Mouse (Mus musculus): Measurements from ENCODE around the gene Ago3.

Gene Ago3

GRCm38 (mm10) chr4:126429347-126430079 is at the start of gene Ago3:
Ago3 (minus strand) TSS chr4:126429556.
- in situ Hi-C loops (cut with MseI, MboI), result no loop called here

GRCm38 (mm10) chr4:126473031-126473430 is 43.7 kb upstream of the Ago3 start:
- in situ Hi-C loops (cut with MseI, MboI), result no loop called here

- in situ Hi-C loops (cut with MseI, MboI), result no loop called here
Observed at GRCm38 (mm10) chr4:126469334-126469733, 40.0 kb upstream of the Ago3 start.

GRCm38 (mm10) chr4:126468925-126469324 is 39.6 kb upstream of the Ago3 start:
- in situ Hi-C loops (cut with MseI, MboI), result no loop called here

GRCm38 (mm10) chr4:126468285-126468901 is 39.0 kb upstream of the Ago3 start, which contains the start of gene Ago1:
Ago1 (minus strand) TSS chr4:126468583.
- in situ Hi-C loops (cut with MseI, MboI), result no loop called here

- in situ Hi-C loops (cut with MseI, MboI), result no loop called here
Observed at GRCm38 (mm10) chr4:126467721-126468284, 38.4 kb upstream of the Ago3 start.

- in situ Hi-C loops (cut with MseI, MboI), result no loop called here
Observed at GRCm38 (mm10) chr4:126466251-126466750, 36.9 kb upstream of the Ago3 start.

- in situ Hi-C loops (cut with MseI, MboI), result no loop called here
Observed at GRCm38 (mm10) chr4:126465843-126466242, 36.5 kb upstream of the Ago3 start.

- in situ Hi-C loops (cut with MseI, MboI), result no loop called here
Observed at GRCm38 (mm10) chr4:126464892-126465235, 35.5 kb upstream of the Ago3 start.

- in situ Hi-C loops (cut with MseI, MboI), result no loop called here
Observed at GRCm38 (mm10) chr4:126464189-126464891, 35.0 kb upstream of the Ago3 start.

- in situ Hi-C loops (cut with MseI, MboI), result no loop called here
Observed at GRCm38 (mm10) chr4:126455441-126455840, 26.1 kb upstream of the Ago3 start.

- in situ Hi-C loops (cut with MseI, MboI), result no loop called here
Observed at GRCm38 (mm10) chr4:126454547-126455254, 25.3 kb upstream of the Ago3 start.

GRCm38 (mm10) chr4:126450268-126450667 is 20.9 kb upstream of the Ago3 start:
- in situ Hi-C loops (cut with MseI, MboI), result no loop called here

- in situ Hi-C loops (cut with MseI, MboI), result no loop called here
Observed at GRCm38 (mm10) chr4:126447126-126447525, 17.8 kb upstream of the Ago3 start.

- in situ Hi-C loops (cut with MseI, MboI), result no loop called here
Observed at GRCm38 (mm10) chr4:126444528-126444927, 15.2 kb upstream of the Ago3 start.

GRCm38 (mm10) chr4:126438261-126438660 is 8.9 kb upstream of the Ago3 start:
- in situ Hi-C loops (cut with MseI, MboI), result no loop called here

GRCm38 (mm10) chr4:126436268-126436667 is 6.9 kb upstream of the Ago3 start:
- in situ Hi-C loops (cut with MseI, MboI), result no loop called here

- in situ Hi-C loops (cut with MseI, MboI), result no loop called here
Observed at GRCm38 (mm10) chr4:126434094-126434493, 4.7 kb upstream of the Ago3 start.

GRCm38 (mm10) chr4:126433175-126433574 is 3.8 kb upstream of the Ago3 start:
- in situ Hi-C loops (cut with MseI, MboI), result no loop called here

- in situ Hi-C loops (cut with MseI, MboI), result no loop called here
Observed at GRCm38 (mm10) chr4:126431746-126432145, 2.4 kb upstream of the Ago3 start.

- in situ Hi-C loops (cut with MseI, MboI), result no loop called here
Observed at GRCm38 (mm10) chr4:126428682-126429346, 542 bp downstream of the Ago3 start.

Data from mouse trophoblast stem cell (cell line).